Mouse (Mus musculus) mesoderm, embryonic 11.5 days (tissue): Measurements from ENCODE around the gene Eef1b2.

Experiments used
- DNase-seq: peaks from one replicate; pipeline ENCODE4 v3.0.0-alpha.2; 2012; ENCODE audit warnings: low read depth, low spot score

Eef1b2 gene

GRCm38 (mm10) chr1:63192306-63193065 lies 15.9 kb downstream of the Eef1b2 start:
- DNase-seq, result no peak

- no peak for DNase-seq
Observed at GRCm38 (mm10) chr1:63195848-63196512, 19.4 kb downstream of the Eef1b2 start.

GRCm38 (mm10) chr1:63199387-63199786 lies 22.8 kb downstream of the Eef1b2 start:
- no peak for DNase-seq

DNA sequence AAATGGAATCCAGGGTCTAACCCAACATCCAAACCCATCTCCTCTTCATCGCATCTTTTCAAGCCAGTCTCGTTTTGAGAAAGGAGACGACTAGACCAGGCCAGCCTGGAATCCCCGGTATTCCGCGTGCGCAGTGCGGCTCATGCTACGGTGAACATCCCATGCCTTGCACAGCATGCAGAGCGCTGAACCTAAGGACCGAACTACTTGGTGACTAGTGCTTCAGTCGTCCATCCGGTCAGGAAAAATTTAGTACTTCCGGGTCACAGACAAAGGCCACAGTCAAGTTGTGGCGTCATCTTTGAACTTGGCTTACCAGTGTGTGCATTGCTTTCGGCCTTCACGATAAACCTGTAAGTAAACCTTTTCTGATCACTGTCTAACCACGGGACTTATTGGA lies 23.7 kb downstream of the Eef1b2 start:
- DNase-seq, result no peak

GRCm38 (mm10) chr1:63201672-63202071 lies 25.0 kb downstream of the Eef1b2 start:
- DNase-seq, result no peak

- no peak for DNase-seq
Observed at GRCm38 (mm10) chr1:63203471-63203870, 26.8 kb downstream of the Eef1b2 start.

GRCm38 (mm10) chr1:63203950-63204659 lies 27.5 kb downstream of the Eef1b2 start:
- DNase-seq, result peak; percentile 77

DNA sequence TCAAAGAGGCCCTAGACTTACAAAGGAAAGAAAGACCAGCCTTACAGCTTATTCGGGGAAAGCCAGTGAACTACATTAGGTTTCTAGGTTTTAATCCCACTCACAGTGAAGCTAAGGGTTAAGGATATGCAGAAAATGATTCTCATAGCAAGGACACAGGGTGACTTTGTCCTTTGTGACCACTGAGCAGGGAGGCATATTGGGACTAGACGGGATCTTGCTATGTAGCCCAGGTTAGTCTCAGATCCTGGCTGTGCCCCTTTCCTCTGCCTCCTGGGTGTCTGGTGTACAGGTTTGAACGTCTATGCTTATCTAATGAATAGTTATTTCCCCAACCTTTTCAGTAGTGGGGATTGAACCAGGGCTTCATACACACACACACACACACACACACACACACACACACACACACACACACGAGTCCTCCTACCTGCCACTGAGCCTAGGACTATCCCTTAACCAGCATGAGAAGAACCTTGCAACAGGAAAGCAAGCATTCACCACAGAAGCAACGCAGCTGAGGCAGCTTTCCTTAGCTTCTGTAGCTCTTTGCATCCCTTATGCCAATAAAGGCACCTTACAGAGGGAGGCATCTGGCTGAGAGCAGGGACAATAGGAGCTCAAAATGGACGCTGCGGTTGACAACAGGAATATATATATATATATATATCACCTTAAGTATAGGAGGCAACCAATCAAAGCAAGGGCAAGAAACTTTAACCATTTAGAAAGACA lies 28.2 kb downstream of the Eef1b2 start:
- no peak for DNase-seq

- DNase-seq, result no peak
Observed at GRCm38 (mm10) chr1:63207607-63208006, 31.0 kb downstream of the Eef1b2 start.

GRCm38 (mm10) chr1:63209861-63210529 lies 33.4 kb downstream of the Eef1b2 start:
- no peak for DNase-seq

- DNase-seq, result no peak
Observed at GRCm38 (mm10) chr1:63213478-63214270, 37.0 kb downstream of the Eef1b2 start.

GRCm38 (mm10) chr1:63214271-63214558 lies 37.6 kb downstream of the Eef1b2 start, which contains the start of gene Gpr1:
Gene Gpr1, minus strand, starts transcription at chr1:63214543.
- DNase-seq, result no peak

DNA sequence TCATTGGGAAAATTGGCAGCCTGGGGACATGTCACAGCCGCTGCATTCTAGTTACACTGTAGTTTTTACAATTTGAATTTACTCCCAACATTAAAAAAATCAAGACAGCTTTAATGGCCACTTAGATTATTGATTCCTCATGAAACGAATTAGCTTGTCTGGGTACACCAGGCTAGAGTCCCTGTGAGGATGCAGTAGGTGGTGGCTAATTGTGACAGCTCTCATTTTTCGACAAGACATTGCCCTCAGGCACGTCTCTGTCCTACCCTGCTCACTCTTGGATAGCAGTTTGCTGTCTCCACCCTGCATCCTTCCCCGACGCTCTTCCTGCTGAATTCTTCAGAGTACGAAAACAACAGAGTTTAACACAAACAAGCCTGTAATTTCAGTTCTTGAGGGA lies 38.0 kb downstream of the Eef1b2 start:
- no peak for DNase-seq

- DNase-seq, result no peak
Observed at GRCm38 (mm10) chr1:63219277-63219676, 42.7 kb downstream of the Eef1b2 start.

DNA sequence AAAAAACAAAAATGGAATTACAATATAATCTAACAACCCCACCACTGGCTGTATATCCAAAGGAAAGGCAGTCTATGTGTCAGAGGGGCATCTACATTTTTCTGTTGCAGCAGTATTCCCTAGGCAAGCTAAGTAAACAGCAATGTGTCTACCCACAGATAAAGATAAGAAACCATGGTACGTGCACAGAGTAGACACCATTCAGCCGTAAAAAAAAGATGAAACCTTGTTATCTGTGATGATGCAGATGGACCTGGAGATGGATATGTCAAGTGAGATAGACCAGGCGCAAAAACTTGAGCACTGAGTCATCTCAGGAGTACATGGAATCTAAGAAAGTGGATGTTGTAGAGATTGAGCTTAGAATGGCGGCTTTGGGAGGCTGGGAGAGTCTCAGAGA lies 48.4 kb downstream of the Eef1b2 start:
- no peak for DNase-seq

DNA sequence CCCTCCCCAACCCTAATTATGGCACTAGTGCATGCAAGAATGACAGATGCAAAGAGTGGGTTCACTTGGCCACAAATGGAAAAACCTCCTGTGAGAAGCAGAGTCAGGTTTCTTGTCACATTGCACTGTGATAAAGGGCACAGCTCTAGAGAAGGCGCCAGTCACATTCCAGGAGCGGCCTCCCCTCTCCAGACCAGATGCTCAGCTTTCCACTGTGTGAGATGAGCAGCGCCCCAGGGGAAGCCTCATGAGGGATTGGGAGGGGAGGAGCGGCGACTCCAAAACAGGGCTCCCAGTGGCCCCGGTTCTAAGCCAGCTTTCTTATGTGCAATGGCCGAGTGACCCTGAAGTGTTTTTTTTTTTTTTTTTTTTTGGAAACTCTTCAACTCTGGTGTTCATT lies 49.3 kb downstream of the Eef1b2 start:
- DNase-seq, result peak; percentile 73

DNA sequence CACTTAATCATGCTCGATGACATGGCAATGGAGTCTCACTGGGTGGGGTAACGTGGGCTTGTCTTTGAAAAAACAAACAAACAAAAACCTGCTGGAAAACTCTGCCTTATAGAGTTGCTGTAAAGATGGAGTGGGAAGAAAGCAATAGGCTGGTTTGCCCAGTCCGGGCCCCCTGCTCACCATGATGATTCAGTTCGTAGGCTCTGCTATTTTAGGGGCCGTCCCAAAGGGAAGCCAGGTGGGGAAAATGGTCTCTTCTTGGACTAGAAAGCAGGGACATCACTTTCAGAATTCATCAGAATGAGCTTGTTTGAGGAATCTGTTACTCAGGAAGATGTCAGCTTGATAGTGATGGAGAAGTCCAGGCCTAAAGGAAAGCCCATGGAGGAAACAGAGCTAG lies 50.6 kb downstream of the Eef1b2 start:
- DNase-seq, result no peak
